Mouse (Mus musculus): ENCODE results near the gene Atg3. TPM values are rescaled to one million over a fixed set of nuclear protein-coding genes. Genes with fewer than 3 reads are reported as not detected.
A peak's percentile ranks its signal among the peaks of the same experiment; 100 is the strongest.

Gene Atg3
- polyA plus RNA-seq (2016; fragmentation: Nextera tagmentation; extraction: Ambion mirVana): 30.6 and 32.5 TPM in 2 replicates

DNA sequence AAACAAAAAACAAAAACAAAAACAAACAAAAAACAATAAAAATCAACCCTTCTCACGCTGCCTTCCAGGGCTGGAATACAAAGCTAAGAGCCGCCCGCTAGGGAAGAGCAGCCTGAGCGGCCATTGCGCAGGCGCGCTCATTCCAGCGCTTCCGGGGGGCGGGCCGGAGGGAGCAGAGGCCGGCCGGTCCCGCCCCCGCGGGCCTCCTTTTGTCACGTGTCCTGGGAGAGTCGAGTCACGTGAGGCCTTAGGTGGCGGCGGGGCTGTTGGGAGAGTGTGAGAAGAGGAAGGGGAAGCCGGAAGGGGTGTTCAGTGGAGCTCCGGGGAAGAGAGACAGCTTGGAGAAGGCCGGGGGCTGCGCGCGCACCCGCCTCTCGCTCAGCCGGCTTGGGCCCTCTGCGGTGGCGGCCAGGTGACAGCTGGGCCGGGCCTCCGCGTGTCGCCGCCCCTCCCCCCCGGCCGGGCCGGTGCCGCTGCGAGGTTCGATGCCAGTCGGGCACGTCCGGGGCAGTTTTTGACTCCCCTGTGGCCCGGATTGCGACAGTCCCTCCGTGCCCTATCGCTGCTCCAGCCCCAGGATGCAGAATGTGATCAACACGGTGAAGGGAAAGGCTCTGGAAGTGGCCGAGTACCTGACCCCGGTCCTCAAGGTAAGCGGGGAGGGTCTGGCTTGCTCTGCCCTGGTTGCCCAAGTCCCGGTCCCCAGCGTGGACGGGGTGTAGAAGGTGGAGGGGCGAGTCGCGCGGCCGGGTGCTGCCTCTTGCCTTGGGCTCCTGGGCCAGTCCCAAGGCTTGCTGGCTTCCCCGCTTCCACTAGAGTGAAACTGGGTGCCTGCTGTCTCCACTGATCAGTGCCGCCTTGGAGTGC, at the start of gene Atg3, which contains the start of gene Slc35a5:
TSS of gene Atg3 (plus strand) at position 264 of the 867 bp plus-strand sequence.
TSS of gene Slc35a5 (minus strand) at position 185 of the 867 bp plus-strand sequence.
- peak within 1 kb of the TSS; percentile 88 for H3K9ac ChIP-seq (replicated peaks)
- WGBS: under 1% methylated on average over 56 of the region's 64 CpGs
- peak within 1 kb of the TSS; percentile 73 for H3K4me2 ChIP-seq

GRCm38 (mm10) chr16:45110498-45110897, 48.1 kb upstream of the Atg3 start:
- Histone ChIP-seq H3K9ac (replicated peaks) (no peak overlapping the region), H3K4me2 (no peak overlapping the region), H3K36me3 (peaks cover 11% of the 10 kb centered on the region; the same call in 1 of the 2 replicates), H3K27me3 (no peaks in the 10 kb centered on the region), H3K4me3 (replicated peaks) (no peak overlapping the region), H3K9me3 (no peaks in the 10 kb centered on the region), H3K27ac (no peak overlapping the region), H3K4me1 (replicated peaks) (no peaks in the 10 kb centered on the region)
- 40% methylated on average over 4 of the region's 4 CpGs for WGBS
- no peak for ATAC-seq (ENCODE audit: insufficient number of reproducible peaks, insufficient read depth, low FRiP score, low TSS enrichment, low read depth)

More for the DNA sequence above, at the start of gene Atg3, which contains the start of gene Slc35a5:
- Histone ChIP-seq H3K36me3 (peaks cover 13% of the 10 kb centered on the region), H3K27me3 (no peaks in the 10 kb centered on the region), H3K9me3 (no peaks in the 10 kb centered on the region), H3K4me1 (replicated peaks) (peaks cover 16% of the 10 kb centered on the region), H3K4me3 (replicated peaks) (peak within 1 kb of the TSS; percentile 84), H3K27ac (peak within 1 kb of the TSS; percentile 89)
- ATAC-seq (ENCODE audit: insufficient number of reproducible peaks, insufficient read depth, low FRiP score, low TSS enrichment, low read depth): peak; percentile 98

- 93% methylated on average over 3 of the region's 3 CpGs for WGBS
- ATAC-seq (ENCODE audit: insufficient number of reproducible peaks, insufficient read depth, low FRiP score, low TSS enrichment, low read depth): no peak
- Histone ChIP-seq H3K27me3 (no peaks in the 10 kb centered on the region), H3K9ac (replicated peaks) (no peak overlapping the region), H3K4me1 (replicated peaks) (no peaks in the 10 kb centered on the region), H3K4me3 (replicated peaks) (no peak overlapping the region), H3K9me3 (no peaks in the 10 kb centered on the region), H3K36me3 (peaks cover 39% of the 10 kb centered on the region), H3K27ac (no peak overlapping the region), H3K4me2 (no peak overlapping the region)
These were observed 41.4 kb upstream of the Atg3 start for GRCm38 (mm10) chr16:45117200-45117599.

GRCm38 (mm10) chr16:45118760-45119159, 39.8 kb upstream of the Atg3 start:
- WGBS: 83% methylated on average over 3 of the region's 3 CpGs
- H3K36me3 ChIP-seq: peaks cover 46% of the 10 kb centered on the region
- no peak overlapping the region for H3K4me2 ChIP-seq
- H3K27me3 ChIP-seq: no peaks in the 10 kb centered on the region
- H3K27ac ChIP-seq: no peak overlapping the region
- no peak overlapping the region for H3K9ac ChIP-seq (replicated peaks)
- H3K4me3 ChIP-seq (replicated peaks): no peak overlapping the region
- no peaks in the 10 kb centered on the region for H3K4me1 ChIP-seq (replicated peaks)
- ATAC-seq (ENCODE audit: insufficient number of reproducible peaks, insufficient read depth, low FRiP score, low TSS enrichment, low read depth): no peak
- H3K9me3 ChIP-seq: no peaks in the 10 kb centered on the region

DNA sequence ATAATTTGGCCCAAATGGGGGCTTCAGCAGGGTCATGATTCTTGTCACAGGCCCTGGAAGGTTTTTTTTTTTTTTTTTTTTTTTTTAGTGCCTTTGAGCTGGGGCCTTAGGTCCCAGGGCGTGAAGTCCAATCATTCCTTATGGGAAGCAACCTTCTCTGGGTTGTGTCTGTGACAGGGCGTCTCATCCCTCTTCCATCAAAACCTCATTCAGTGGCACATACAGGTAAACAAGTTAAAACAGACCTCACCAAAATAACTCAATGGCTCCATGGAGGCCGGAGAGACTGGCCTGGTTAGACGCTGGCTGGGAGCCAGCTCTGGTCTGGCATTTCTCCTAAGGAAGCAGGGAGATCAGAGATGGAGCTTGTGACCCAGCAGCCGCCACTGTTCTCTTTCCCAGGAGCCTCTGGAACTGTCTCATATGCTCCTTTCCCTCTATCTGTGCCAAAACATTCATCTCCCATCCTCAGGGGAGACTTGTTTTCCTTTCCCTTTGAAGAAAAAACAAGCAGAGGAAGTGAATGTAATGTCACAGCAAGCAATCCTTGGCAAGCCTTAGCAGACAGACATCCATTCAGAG, 37.6 kb upstream of the Atg3 start:
- no peak overlapping the region for H3K27ac ChIP-seq
- no peak for ATAC-seq (ENCODE audit: insufficient number of reproducible peaks, insufficient read depth, low FRiP score, low TSS enrichment, low read depth)
- no peaks in the 10 kb centered on the region for H3K9me3 ChIP-seq
- 43% methylated on average over 5 of the region's 5 CpGs for WGBS
- no peak overlapping the region for H3K9ac ChIP-seq (replicated peaks)
- peaks cover 46% of the 10 kb centered on the region for H3K36me3 ChIP-seq
- no peaks in the 10 kb centered on the region for H3K27me3 ChIP-seq
- no peaks in the 10 kb centered on the region for H3K4me1 ChIP-seq (replicated peaks)
- no peak overlapping the region for H3K4me2 ChIP-seq
- H3K4me3 ChIP-seq (replicated peaks): no peak overlapping the region

DNA sequence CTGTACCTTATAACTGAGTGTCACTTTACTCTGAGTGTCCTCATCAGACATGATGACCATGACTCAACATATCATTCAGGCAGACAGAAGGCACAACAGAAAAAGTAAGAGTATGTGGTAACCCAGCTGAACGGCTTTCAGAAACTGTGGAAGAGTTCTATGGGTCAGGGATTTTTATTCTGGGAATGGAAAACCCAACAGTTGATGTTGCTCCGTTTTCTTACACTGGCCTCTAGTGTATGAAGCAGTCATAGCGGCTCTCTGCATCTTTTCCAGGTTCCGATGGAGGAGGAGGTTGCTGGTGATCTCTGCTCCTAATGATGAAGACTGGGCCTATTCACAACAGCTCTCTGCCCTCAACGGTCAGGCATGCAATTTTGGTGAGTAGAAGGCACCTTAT, 36.0 kb upstream of the Atg3 start:
- ATAC-seq (ENCODE audit: insufficient number of reproducible peaks, insufficient read depth, low FRiP score, low TSS enrichment, low read depth): no peak
- Histone ChIP-seq H3K9me3 (no peaks in the 10 kb centered on the region), H3K4me2 (no peak overlapping the region), H3K36me3 (peaks cover 42% of the 10 kb centered on the region; the same call in 1 of the 2 replicates), H3K9ac (replicated peaks) (no peak overlapping the region), H3K4me1 (replicated peaks) (no peaks in the 10 kb centered on the region), H3K4me3 (replicated peaks) (no peak overlapping the region), H3K27ac (no peak overlapping the region), H3K27me3 (no peaks in the 10 kb centered on the region)
- WGBS: 74% methylated on average over 5 of the region's 5 CpGs

DNA sequence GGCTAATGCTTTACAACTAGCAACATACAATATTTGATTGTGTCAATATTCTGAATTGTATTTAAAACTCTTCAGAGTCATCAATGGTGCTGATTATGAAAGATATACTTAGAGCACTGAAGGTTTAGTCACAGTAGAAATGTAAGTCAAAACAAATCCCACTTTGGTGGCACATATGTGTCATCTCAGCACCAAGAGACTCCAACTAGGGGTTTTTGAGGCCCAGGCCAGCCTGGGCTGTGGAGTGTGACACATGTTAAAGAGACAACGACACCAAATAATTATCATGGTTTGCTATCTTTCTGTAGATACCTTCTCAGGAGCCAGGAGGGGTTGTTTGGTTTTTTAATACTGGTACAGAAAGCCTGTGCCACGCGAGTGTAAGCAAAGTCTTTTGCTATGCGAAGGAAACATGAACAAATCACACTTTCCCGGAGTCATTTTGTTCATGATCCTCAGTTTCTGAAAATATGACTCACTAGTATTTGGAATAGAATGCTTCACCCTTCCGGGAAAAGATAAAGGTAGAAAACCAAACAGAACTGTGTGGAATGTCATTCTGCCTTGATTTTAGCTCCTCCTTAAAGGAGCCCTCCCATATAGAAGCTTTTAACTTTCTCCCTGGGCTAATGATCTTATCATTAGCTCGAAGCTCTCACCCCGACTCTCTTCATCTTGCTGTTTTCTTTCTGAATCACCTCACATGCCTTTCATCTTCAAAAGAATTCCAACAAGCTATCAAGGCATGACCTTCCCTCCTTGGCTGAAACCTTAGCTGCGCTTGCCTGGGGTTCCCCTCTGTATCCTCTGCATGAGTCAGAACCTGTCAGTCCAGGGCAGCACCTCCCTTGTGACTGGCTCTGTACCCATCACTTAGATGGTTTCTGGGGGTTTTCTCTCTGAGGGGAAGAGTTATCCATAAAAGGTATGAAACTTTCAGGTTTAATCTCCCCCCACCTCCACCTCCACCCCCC, 34.1 kb upstream of the Atg3 start:
- Histone ChIP-seq H3K4me2 (no peak overlapping the region), H3K27me3 (no peaks in the 10 kb centered on the region), H3K9me3 (no peaks in the 10 kb centered on the region), H3K4me1 (replicated peaks) (no peaks in the 10 kb centered on the region), H3K36me3 (peaks cover 29% of the 10 kb centered on the region), H3K9ac (replicated peaks) (no peak overlapping the region), H3K27ac (no peak overlapping the region), H3K4me3 (replicated peaks) (no peak overlapping the region)
- no peak for ATAC-seq (ENCODE audit: insufficient number of reproducible peaks, insufficient read depth, low FRiP score, low TSS enrichment, low read depth)
- 54% methylated on average over 9 of the region's 9 CpGs for WGBS

DNA sequence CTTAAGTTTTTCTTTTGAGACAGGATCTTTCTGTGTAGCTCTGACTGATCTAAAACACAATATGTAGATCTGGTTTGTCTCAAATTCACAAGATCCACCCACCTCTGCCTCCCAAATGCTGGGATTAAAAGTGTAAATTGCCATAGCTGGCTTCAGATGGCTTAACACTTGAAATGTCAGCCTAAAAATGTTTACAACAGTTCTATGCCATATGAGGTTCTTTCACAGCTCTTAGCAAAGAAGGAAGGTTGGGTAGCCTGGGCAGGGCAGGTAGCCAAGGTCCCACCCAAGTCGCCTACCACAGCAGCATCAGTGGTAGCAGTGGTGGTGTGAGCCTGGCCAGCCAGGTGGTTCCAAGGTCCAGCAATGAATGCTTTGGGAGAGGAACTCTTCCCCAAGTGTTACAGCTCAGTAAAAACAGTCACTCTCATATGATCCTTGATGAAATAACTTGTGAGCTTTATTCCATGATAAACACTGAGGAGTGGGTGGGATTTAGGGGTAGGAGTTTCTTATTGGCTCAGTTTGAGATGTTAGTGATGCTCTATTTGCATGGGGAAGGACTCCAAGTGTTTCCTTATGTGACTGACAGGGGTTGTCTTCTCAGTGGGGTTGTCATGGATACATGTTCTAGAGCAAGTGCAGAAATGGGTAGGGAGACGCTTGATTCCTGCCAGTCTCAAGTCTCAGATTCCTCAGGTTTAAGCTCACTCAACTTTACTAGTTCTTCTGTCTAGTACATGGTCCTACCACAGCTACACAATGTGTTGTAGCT, 30.5 kb upstream of the Atg3 start:
- no peak for ATAC-seq (ENCODE audit: insufficient number of reproducible peaks, insufficient read depth, low FRiP score, low TSS enrichment, low read depth)
- no peaks in the 10 kb centered on the region for H3K9me3 ChIP-seq
- WGBS: 84% methylated on average over 2 of the region's 2 CpGs
- H3K9ac ChIP-seq (replicated peaks): no peak overlapping the region
- H3K27me3 ChIP-seq: no peaks in the 10 kb centered on the region
- no peaks in the 10 kb centered on the region for H3K4me1 ChIP-seq (replicated peaks)
- no peak overlapping the region for H3K4me3 ChIP-seq (replicated peaks)
- peaks cover 21% of the 10 kb centered on the region for H3K36me3 ChIP-seq
- H3K27ac ChIP-seq: no peak overlapping the region
- H3K4me2 ChIP-seq: no peak overlapping the region

DNA sequence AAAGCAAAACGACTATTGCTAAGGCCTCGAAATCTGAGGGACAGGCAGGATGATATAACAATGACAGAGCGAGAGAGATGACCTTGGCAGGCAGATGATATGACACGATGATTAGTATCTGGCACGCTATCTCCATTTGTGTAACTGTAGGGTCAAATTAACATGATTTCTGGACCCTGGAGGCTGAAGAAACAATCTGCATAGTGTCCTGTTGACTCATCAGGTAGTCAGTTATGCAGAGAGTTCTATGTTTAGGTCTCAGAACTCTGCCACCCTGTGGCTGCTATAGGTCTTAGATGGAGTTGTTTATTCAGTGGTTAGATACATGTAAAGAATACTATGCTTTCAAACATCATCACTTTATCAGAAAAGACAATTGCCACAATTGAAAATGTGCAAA, 16.9 kb upstream of the Atg3 start:
- Histone ChIP-seq H3K4me1 (replicated peaks) (no peaks in the 10 kb centered on the region), H3K27me3 (no peaks in the 10 kb centered on the region), H3K4me2 (no peak overlapping the region), H3K9ac (replicated peaks) (no peak overlapping the region), H3K4me3 (replicated peaks) (no peak overlapping the region), H3K36me3 (peaks cover 62% of the 10 kb centered on the region), H3K9me3 (no peaks in the 10 kb centered on the region), H3K27ac (no peak overlapping the region)
- no peak for ATAC-seq (ENCODE audit: insufficient number of reproducible peaks, insufficient read depth, low FRiP score, low TSS enrichment, low read depth)
- 92% methylated on average over 5 of the region's 5 CpGs for WGBS

- 92% methylated on average over 5 of the region's 5 CpGs for WGBS
- peaks cover 68% of the 10 kb centered on the region for H3K36me3 ChIP-seq
- H3K27ac ChIP-seq: no peak overlapping the region
- no peak overlapping the region for H3K9ac ChIP-seq (replicated peaks)
- H3K9me3 ChIP-seq: no peaks in the 10 kb centered on the region
- ATAC-seq (ENCODE audit: insufficient number of reproducible peaks, insufficient read depth, low FRiP score, low TSS enrichment, low read depth): no peak
- H3K4me1 ChIP-seq (replicated peaks): no peaks in the 10 kb centered on the region
- H3K4me2 ChIP-seq: no peak overlapping the region
- H3K4me3 ChIP-seq (replicated peaks): no peak overlapping the region
- no peaks in the 10 kb centered on the region for H3K27me3 ChIP-seq
These were observed 16.0 kb upstream of the Atg3 start for GRCm38 (mm10) chr16:45142565-45142964.

Measured in limb, embryonic 12.5 days (tissue).